ENCODE assay signal across 7 mouse cellular contexts in genomic region chr4:57139433-57139832, GRCm38 (mm10). TPM values are rescaled to one million over a fixed set of nuclear protein-coding genes. Genes with fewer than 3 reads are reported as not detected.
DNase-seq lines count a peak whose midpoint lies in the region; ATAC-seq and TF ChIP-seq lines count a peak whose summit lies in the region.

No protein-coding gene starts in this region.

- H3K27ac ChIP-seq in midbrain, embryonic 14.5 days (replicated peaks; ENCODE audit: low read depth, low read length): no peak overlapping the region
- H3K27ac ChIP-seq in midbrain, embryonic 16.5 days (ENCODE audit: low read length): no peak overlapping the region
- H3K27ac ChIP-seq in layer of hippocampus, adult 2 months: no peak overlapping the region
- H3K27ac ChIP-seq in stomach, embryonic 15.5 days: 0 out of 2 replicates have a peak overlapping the region, but pooled peaks have one; percentile 23

- peaks cover 11% of the 10 kb centered on the region for H3K27me3 ChIP-seq in midbrain, embryonic 14.5 days (ENCODE audit: control insufficient read depth, insufficient read depth, low read length)
- H3K27me3 ChIP-seq in midbrain, embryonic 16.5 days (ENCODE audit: control insufficient read depth, insufficient read depth, low read depth, low read length): peaks cover 4% of the 10 kb centered on the region; the same call in 1 of the 2 replicates
- H3K27me3 ChIP-seq in stomach, embryonic 15.5 days (replicated peaks): peaks cover 24% of the 10 kb centered on the region

- intact Hi-C loops in gastrocnemius, postnatal 14 days (cut with DNase I; ENCODE audit: low total_unique reads): no loop called here

- no peak for TF ChIP-seq CTCF in layer of hippocampus, adult 2 months (conservative IDR thresholded peaks at IDR 0.05)

- H3K36me3 ChIP-seq in midbrain, embryonic 14.5 days (ENCODE audit: control insufficient read depth, insufficient read depth, low read length): no peaks in the 10 kb centered on the region
- no peaks in the 10 kb centered on the region for H3K36me3 ChIP-seq in midbrain, embryonic 16.5 days (ENCODE audit: control insufficient read depth, insufficient read depth, low read length)
- H3K36me3 ChIP-seq in stomach, embryonic 15.5 days: no peaks in the 10 kb centered on the region

- WGBS in midbrain, embryonic 14.5 days: 65% methylated on average over 10 of the region's 10 CpGs
- 67% methylated on average over 10 of the region's 10 CpGs for WGBS in midbrain, embryonic 16.5 days
- WGBS in stomach, embryonic 15.5 days: 50% methylated on average over 10 of the region's 10 CpGs

- no peak overlapping the region for H3K4me2 ChIP-seq in midbrain, embryonic 14.5 days (ENCODE audit: low read length)
- no peak overlapping the region for H3K4me2 ChIP-seq in midbrain, embryonic 16.5 days (ENCODE audit: low read length)
- H3K4me2 ChIP-seq in stomach, embryonic 15.5 days: peak overlapping the region; percentile 35; the same call in 1 of the 2 replicates

- no peak for ATAC-seq in midbrain, embryonic 14.5 days (ENCODE audit: low FRiP score, low TSS enrichment)
- no peak for ATAC-seq in midbrain, embryonic 16.5 days
- peak; percentile 49 for ATAC-seq in cerebellum, adult (ENCODE audit: insufficient number of reproducible peaks, low FRiP score, low TSS enrichment)
- ATAC-seq in stomach, embryonic 15.5 days (ENCODE audit: insufficient read depth, low FRiP score, low read depth): peak; percentile 72

- DNase-seq in midbrain, embryonic 14.5 days: peak; percentile 37
- peak; percentile 59 for DNase-seq in gastrocnemius, postnatal 14 days
- peak; percentile 34 to 57 for DNase-seq in layer of hippocampus, adult 2 months (ENCODE audit: low spot score in 2 of 2)
- DNase-seq in urinary bladder, postnatal 10 days (ENCODE audit: low spot score): no peak

- H3K9me3 ChIP-seq in midbrain, embryonic 14.5 days (ENCODE audit: control insufficient read depth, low read length): no peaks in the 10 kb centered on the region
- H3K9me3 ChIP-seq in midbrain, embryonic 16.5 days (replicated peaks; ENCODE audit: control insufficient read depth, low read length, poor library complexity, severe bottlenecking): no peaks in the 10 kb centered on the region
- H3K9me3 ChIP-seq in stomach, embryonic 15.5 days: no peaks in the 10 kb centered on the region

- H3K4me3 ChIP-seq in midbrain, embryonic 14.5 days (replicated peaks; ENCODE audit: low read depth, low read length): no peak overlapping the region
- no peak overlapping the region for H3K4me3 ChIP-seq in midbrain, embryonic 16.5 days (ENCODE audit: low read depth, low read length)
- peak overlapping the region; percentile 28 for H3K4me3 ChIP-seq in layer of hippocampus, adult 2 months
- no peak overlapping the region for H3K4me3 ChIP-seq in stomach, embryonic 15.5 days (replicated peaks)

- H3K4me1 ChIP-seq in midbrain, embryonic 14.5 days (ENCODE audit: control insufficient read depth, insufficient read depth, low read length): peaks cover 7% of the 10 kb centered on the region; the same call in 1 of the 2 replicates
- H3K4me1 ChIP-seq in midbrain, embryonic 16.5 days (ENCODE audit: control insufficient read depth, insufficient read depth, low read length): peaks cover 28% of the 10 kb centered on the region
- H3K4me1 ChIP-seq in stomach, embryonic 15.5 days: peaks cover 12% of the 10 kb centered on the region

- no peak overlapping the region for H3K9ac ChIP-seq in midbrain, embryonic 14.5 days (replicated peaks; ENCODE audit: low read length)
- no peak overlapping the region for H3K9ac ChIP-seq in midbrain, embryonic 16.5 days (ENCODE audit: low read depth, low read length)
- no peak overlapping the region for H3K9ac ChIP-seq in stomach, embryonic 15.5 days

RNA-seq across cellular contexts. Expression of gene Epb41l4b, which starts 3.8 kb away (rescaled TPM):
- polyA plus RNA-seq in midbrain, embryonic 14.5 days (2014; fragmentation: Nextera tagmentation; extraction: Ambion mirVana): 3.8 and 5.1 TPM in 2 replicates
- polyA plus RNA-seq in midbrain, embryonic 16.5 days (2015; fragmentation: Nextera tagmentation; extraction: Ambion mirVana): 3.1 and 4.3 TPM in 2 replicates
- total RNA-seq in gastrocnemius, postnatal 14 days (2021): 1 to 10 TPM; 2.6 to 4.3 TPM
- 10 to 100 TPM; 20.3 to 26.7 TPM for total RNA-seq in layer of hippocampus, adult 2 months (2021)
- polyA plus RNA-seq in stomach, embryonic 15.5 days (2015; fragmentation: Nextera tagmentation; extraction: Ambion mirVana): 11.4 and 11.6 TPM in 2 replicates

Comparison
In these comparisons a context has a peak if more than half of its experiments do, and no peak if none do; other contexts are left out.
1. ATAC-seq: peak in cerebellum, adult (single experiment) and stomach, embryonic 15.5 days (single experiment); none in midbrain, embryonic 14.5 days (single experiment) and midbrain, embryonic 16.5 days (single experiment).